Mouse (Mus musculus): ENCODE measurements around the gene AL732309.1. TPM values are rescaled to one million over a fixed set of nuclear protein-coding genes. Genes with fewer than 3 reads are reported as not detected.

The AL732309.1 gene
- total and polyA plus RNA-seq, 3 experiments: 4.8 to 11.5 TPM; not detected in 1

DNA sequence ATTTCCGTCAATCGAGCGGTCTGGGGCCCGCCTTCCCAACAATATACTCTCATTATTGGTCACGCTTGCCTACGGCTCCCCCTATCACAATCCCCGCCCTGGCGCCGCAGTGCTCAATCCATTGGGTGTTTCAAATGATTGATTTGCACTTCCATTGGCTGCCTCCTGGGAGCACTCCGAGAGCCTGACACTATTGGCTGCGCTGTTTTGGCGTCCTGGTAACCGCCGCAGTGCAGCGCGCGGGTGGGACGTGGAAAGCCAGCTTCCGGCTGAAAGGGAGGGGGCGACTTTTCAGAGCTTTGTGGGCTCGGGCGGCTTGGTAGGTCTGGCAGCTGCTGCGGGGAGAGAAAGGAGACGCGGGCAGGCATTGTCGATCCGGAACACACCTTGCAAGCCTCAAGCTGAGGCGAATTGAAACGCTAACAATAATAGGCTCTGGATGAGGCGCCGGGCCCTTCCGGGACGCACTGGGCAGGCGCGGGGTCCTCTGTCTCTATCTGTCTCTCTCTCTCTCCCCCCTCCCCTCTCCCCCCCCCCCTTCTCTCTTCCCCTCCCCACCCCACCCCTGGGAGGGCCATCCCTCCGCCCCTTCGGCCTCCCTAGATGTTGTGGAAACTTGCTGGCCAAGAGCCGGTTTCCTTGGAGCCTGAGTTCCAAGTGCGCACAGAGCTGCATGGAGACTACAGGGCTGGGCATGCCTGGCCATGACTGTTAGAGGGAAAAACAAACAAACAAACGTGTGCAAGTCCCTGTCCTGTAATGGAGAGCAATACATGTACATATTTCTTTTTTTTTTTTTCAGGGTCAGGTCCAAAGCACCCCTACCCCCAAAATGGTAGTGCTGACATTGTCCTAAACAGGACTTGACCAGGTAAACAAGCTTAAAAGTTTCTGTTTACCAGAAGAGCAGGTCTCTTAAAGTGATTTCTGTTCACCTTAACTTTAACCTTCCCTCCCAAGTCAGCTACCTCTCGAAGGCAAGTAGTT is 21.6 kb downstream of the AL732309.1 start (continued):
- TF ChIP-seq CHD1 (IDR thresholded peaks at IDR 0.05; ENCODE audit: low read depth, low read length) (peak; percentile 77; the same call in 1 of the 2 replicates), MEF2A (IDR thresholded peaks at IDR 0.05; ENCODE audit: extremely low read depth, insufficient replicate concordance, low read depth, low read length, poor library complexity, severe bottlenecking) (no peak), RCOR1 (IDR thresholded peaks at IDR 0.05; ENCODE audit: low read depth, low read length) (no peak), ZNF384 (IDR thresholded peaks at IDR 0.05; ENCODE audit: low read depth, low read length) (peak; percentile 57), MAZ (IDR thresholded peaks at IDR 0.05; ENCODE audit: low read depth, low read length) (peak; percentile 84; the same call in 1 of the 2 replicates), HCFC1 (IDR thresholded peaks at IDR 0.05; ENCODE audit: low read depth, low read length) (peak; percentile 74), POLR2AphosphoS2 (IDR thresholded peaks at IDR 0.05; ENCODE audit: low read length) (no peak; the same call in 1 of the 2 replicates), SMC3 (IDR thresholded peaks at IDR 0.05; ENCODE audit: low read depth, low read length) (no peak), NELFE (IDR thresholded peaks at IDR 0.05; ENCODE audit: low read depth, low read length) (no peak), ELF1 (IDR thresholded peaks at IDR 0.05; ENCODE audit: low read depth, low read length) (peak; percentile 73), BHLHE40 (IDR thresholded peaks at IDR 0.05; ENCODE audit: borderline replicate concordance, low read depth, low read length) (no peak), MAX (IDR thresholded peaks at IDR 0.05; ENCODE audit: low read length) (peak; percentile 30; the same call in 1 of the 2 replicates), CHD2 (IDR thresholded peaks at IDR 0.05; ENCODE audit: low read length) (peak; percentile 80), MYC (IDR thresholded peaks at IDR 0.05; ENCODE audit: low read depth, low read length) (no peak; the same call in 1 of the 2 replicates), ZKSCAN1 (IDR thresholded peaks at IDR 0.05; ENCODE audit: low read depth, low read length) (no peak), MYB (IDR thresholded peaks at IDR 0.05; ENCODE audit: low read depth, low read length) (no peak)

DNA sequence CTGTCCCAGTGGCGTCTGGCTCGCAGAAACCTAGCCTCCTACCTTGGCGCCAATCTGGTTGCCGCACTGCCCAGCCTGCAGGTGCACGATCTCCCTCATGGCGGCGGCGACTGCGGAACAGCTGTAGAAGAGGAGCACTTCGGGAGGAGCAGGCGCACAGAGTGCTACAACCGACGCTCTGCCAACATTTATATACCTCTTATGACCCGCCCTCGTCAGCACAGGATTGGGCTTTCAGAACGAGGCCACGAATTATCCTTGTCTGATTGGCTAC is 22.2 kb downstream of the AL732309.1 start, which contains the start of gene Tubb4b:
TSS of gene Tubb4b (minus strand) at position 211 of the 274 bp plus-strand sequence.
- peak; percentile 45; the same call in 1 of the 2 replicates for TF ChIP-seq ELF1 (IDR thresholded peaks at IDR 0.05; ENCODE audit: low read depth, low read length)
- peak; percentile 64 for TF ChIP-seq TCF12 (IDR thresholded peaks at IDR 0.05; ENCODE audit: low read depth, low read length)
- peak; percentile 99 for TF ChIP-seq POLR2AphosphoS5 (IDR thresholded peaks at IDR 0.05; ENCODE audit: borderline replicate concordance, low read depth, low read length)
- TF ChIP-seq NELFE (IDR thresholded peaks at IDR 0.05; ENCODE audit: low read depth, low read length): peak; percentile 99
- TF ChIP-seq MAFK (IDR thresholded peaks at IDR 0.05; ENCODE audit: borderline replicate concordance, low read depth, low read length): no peak
- TF ChIP-seq KAT2A (conservative IDR thresholded peaks at IDR 0.05; ENCODE audit: low read depth, low read length): 0 out of 2 replicates have a peak, but pooled peaks have one; percentile 9
- TF ChIP-seq MYC (IDR thresholded peaks at IDR 0.05; ENCODE audit: low read depth, low read length): peak; percentile 79
- TF ChIP-seq NRF1 (IDR thresholded peaks at IDR 0.05; ENCODE audit: insufficient read depth, low read depth, low read length, poor library complexity, severe bottlenecking): peak; percentile 61; the same call in 1 of the 2 replicates
- TF ChIP-seq E2F4 (IDR thresholded peaks at IDR 0.05; ENCODE audit: borderline replicate concordance, low read depth, low read length): no peak
- no peak for TF ChIP-seq CTCF (IDR thresholded peaks at IDR 0.05 in 2 of 3, conservative IDR thresholded peaks at IDR 0.05 in 1 of 3; ENCODE audit: control insufficient read depth in 1 of 3, insufficient read depth in 1 of 3, low read depth in 2 of 3, low read length in 3 of 3, poor library complexity in 1 of 3, severe bottlenecking in 1 of 3)
- peak; percentile 42; the same call in 1 of the 2 replicates for TF ChIP-seq MXI1 (IDR thresholded peaks at IDR 0.05; ENCODE audit: low read depth, low read length)
- no peak for TF ChIP-seq CHD1 (IDR thresholded peaks at IDR 0.05; ENCODE audit: low read depth, low read length)
- no peak for TF ChIP-seq USF2 (IDR thresholded peaks at IDR 0.05; ENCODE audit: borderline replicate concordance in 1 of 2, insufficient read depth in 1 of 2, low read depth in 1 of 2, low read length in 2 of 2)
- peak; percentile 99 for TF ChIP-seq ZMIZ1 (IDR thresholded peaks at IDR 0.05; ENCODE audit: low read depth, low read length)
- TF ChIP-seq HCFC1 (IDR thresholded peaks at IDR 0.05; ENCODE audit: low read depth, low read length): peak; percentile 65; the same call in 1 of the 2 replicates
- TF ChIP-seq POLR2AphosphoS2 (IDR thresholded peaks at IDR 0.05; ENCODE audit: low read length): peak; percentile 100
- TF ChIP-seq UBTF (IDR thresholded peaks at IDR 0.05; ENCODE audit: borderline replicate concordance, insufficient read depth, low read depth, low read length): no peak; the same call in 1 of the 2 replicates
- TF ChIP-seq POLR2A (IDR thresholded peaks at IDR 0.05; ENCODE audit: control insufficient read depth in 1 of 2, insufficient read depth in 1 of 2, low read depth in 1 of 2, low read length in 2 of 2, poor library complexity in 1 of 2): peak; percentile 99 to 100
- peak; percentile 99 for TF ChIP-seq TBP (IDR thresholded peaks at IDR 0.05; ENCODE audit: low read depth, low read length)
- peak; percentile 27; the same call in 1 of the 2 replicates for TF ChIP-seq SIN3A (IDR thresholded peaks at IDR 0.05; ENCODE audit: low read length)
- Histone ChIP-seq H3K9me3 (replicated peaks; ENCODE audit: insufficient read depth, low read length) (no peaks in the 10 kb centered on the region), H3K27me3 (ENCODE audit: control insufficient read depth in 1 of 2, insufficient read depth in 2 of 2, low read length in 2 of 2) (no peaks in the 10 kb centered on the region), H3K4me1 (ENCODE audit: control insufficient read depth in 1 of 2, insufficient read depth in 2 of 2, low read length in 2 of 2) (peaks cover 6 to 18% of the 10 kb centered on the region in 2 experiments; a peak in 3 of 4 replicates), H3K4me3 (ENCODE audit: control insufficient read depth in 1 of 2, insufficient read depth in 1 of 2, low read depth in 2 of 2, low read length in 2 of 2) (peak within 1 kb of the TSS; percentile 96 to 97), H3K27ac (ENCODE audit: control insufficient read depth, low read depth, low read length) (peak within 1 kb of the TSS; percentile 100), H3K9ac (ENCODE audit: control insufficient read depth, low read depth, low read length, poor library complexity, severe bottlenecking) (peak within 1 kb of the TSS; percentile 99), H3K79me2 (ENCODE audit: control insufficient read depth, insufficient read depth, low read length, poor library complexity) (peaks cover 17% of the 10 kb centered on the region), H3K36me3 (ENCODE audit: control insufficient read depth in 1 of 2, insufficient read depth in 2 of 2, low read length in 2 of 2) (peaks cover 6 to 8% of the 10 kb centered on the region in 2 experiments)
- no peak for DNase-seq (ENCODE audit: low read depth, low spot score)
